Mouse (Mus musculus): ENCODE data around the gene Stub1. TPM values are rescaled to one million over a fixed set of nuclear protein-coding genes. Genes with fewer than 3 reads are reported as not detected.

The Stub1 gene
- polyA plus RNA-seq, 1 experiment from 2014 or later = 308 TPM

- 0% methylated on average over 75 of the region's 77 CpGs for WGBS
- Histone ChIP-seq H3K4me1 (peaks cover 84% of the 10 kb centered on the region), H3K4me3 (peak overlapping the region; percentile 55), H3K9me3 (no peaks in the 10 kb centered on the region), H3K9ac (replicated peaks) (peak overlapping the region; percentile 68), H3K4me2 (replicated peaks) (peak overlapping the region; percentile 87), H3K27me3 (no peaks in the 10 kb centered on the region), H3K36me3 (peaks cover 22% of the 10 kb centered on the region), H3K27ac (replicated peaks) (peak overlapping the region; percentile 93)
- ATAC-seq (replicated peaks) = peak; percentile 90
Measured at GRCm38 (mm10) chr17:25832436-25833290, 541 bp downstream of the Stub1 start.

- Histone ChIP-seq H3K4me2 (replicated peaks) (peak overlapping the region; percentile 87), H3K9ac (replicated peaks) (peak overlapping the region; percentile 68), H3K27ac (replicated peaks) (peak overlapping the region; percentile 93), H3K4me1 (peaks cover 83% of the 10 kb centered on the region), H3K36me3 (peaks cover 27% of the 10 kb centered on the region), H3K9me3 (no peaks in the 10 kb centered on the region), H3K27me3 (no peaks in the 10 kb centered on the region), H3K4me3 (peak overlapping the region; percentile 55)
- 59% methylated on average over 21 of the region's 21 CpGs for WGBS
- no peak for ATAC-seq (replicated peaks)
Measured at GRCm38 (mm10) chr17:25831451-25832281, 1.5 kb downstream of the Stub1 start.

GRCm38 (mm10) chr17:25830806-25831431 lies 2.3 kb downstream of the Stub1 start:
- H3K36me3 ChIP-seq = peaks cover 32% of the 10 kb centered on the region
- peak overlapping the region; percentile 87 for H3K4me2 ChIP-seq (replicated peaks)
- peaks cover 81% of the 10 kb centered on the region for H3K4me1 ChIP-seq

GRCm38 (mm10) chr17:25830200-25830753 lies 2.9 kb downstream of the Stub1 start:
- Histone ChIP-seq H3K4me1 (peaks cover 79% of the 10 kb centered on the region), H3K4me3 (peak overlapping the region; percentile 60), H3K9me3 (no peaks in the 10 kb centered on the region), H3K9ac (replicated peaks) (no peak overlapping the region), H3K4me2 (replicated peaks) (peak overlapping the region; percentile 79), H3K27me3 (no peaks in the 10 kb centered on the region), H3K36me3 (peaks cover 32% of the 10 kb centered on the region), H3K27ac (replicated peaks) (no peak overlapping the region)
- ATAC-seq (replicated peaks) = no peak
- 83% methylated on average over 4 of the region's 4 CpGs for WGBS

More at GRCm38 (mm10) chr17:25830806-25831431, 2.3 kb downstream of the Stub1 start:
- ATAC-seq (replicated peaks) = no peak
- Histone ChIP-seq H3K4me3 (peak overlapping the region; percentile 55), H3K9ac (replicated peaks) (0 out of 2 replicates have a peak overlapping the region, but pooled peaks have one; percentile 68), H3K9me3 (no peaks in the 10 kb centered on the region), H3K27me3 (no peaks in the 10 kb centered on the region), H3K27ac (replicated peaks) (no peak overlapping the region)
- WGBS = 85% methylated on average over 14 of the region's 14 CpGs

- Histone ChIP-seq H3K9me3 (no peaks in the 10 kb centered on the region), H3K27ac (replicated peaks) (peak overlapping the region; percentile 93), H3K36me3 (peaks cover 32% of the 10 kb centered on the region), H3K4me1 (peaks cover 79% of the 10 kb centered on the region), H3K27me3 (no peaks in the 10 kb centered on the region), H3K4me2 (replicated peaks) (peak overlapping the region; percentile 79), H3K9ac (replicated peaks) (peak overlapping the region; percentile 75), H3K4me3 (peak overlapping the region; percentile 60)
- no peak for ATAC-seq (replicated peaks)
- WGBS = 47% methylated on average over 8 of the region's 8 CpGs
Measured at GRCm38 (mm10) chr17:25829558-25830017, 3.6 kb downstream of the Stub1 start.

- no peaks in the 10 kb centered on the region for H3K27me3 ChIP-seq
- H3K4me3 ChIP-seq = peak within 1 kb of the TSS; percentile 60
- peak within 1 kb of the TSS; percentile 75 for H3K9ac ChIP-seq (replicated peaks)
- H3K4me1 ChIP-seq = peaks cover 79% of the 10 kb centered on the region
- peak within 1 kb of the TSS; percentile 79 for H3K4me2 ChIP-seq (replicated peaks)
- ATAC-seq (replicated peaks) = peak; percentile 62
- H3K36me3 ChIP-seq = peaks cover 32% of the 10 kb centered on the region
- H3K9me3 ChIP-seq = no peaks in the 10 kb centered on the region
- WGBS = 2% methylated on average over 32 of the region's 32 CpGs
- peak within 1 kb of the TSS; percentile 93 for H3K27ac ChIP-seq (replicated peaks)
Measured at GRCm38 (mm10) chr17:25828712-25829557, 4.3 kb downstream of the Stub1 start, which contains the start of gene Jmjd8. Gene Jmjd8, plus strand, starts transcription at chr17:25828867.

GRCm38 (mm10) chr17:25828223-25828594 lies 5.0 kb downstream of the Stub1 start:
- 0 out of 2 replicates have a peak overlapping the region, but pooled peaks have one; percentile 75 for H3K9ac ChIP-seq (replicated peaks)
- WGBS = 82% methylated on average over 8 of the region's 8 CpGs
- H3K27me3 ChIP-seq = no peaks in the 10 kb centered on the region
- H3K4me1 ChIP-seq = peaks cover 75% of the 10 kb centered on the region
- H3K27ac ChIP-seq (replicated peaks) = peak overlapping the region; percentile 93
- peak overlapping the region; percentile 79 for H3K4me2 ChIP-seq (replicated peaks)
- H3K9me3 ChIP-seq = no peaks in the 10 kb centered on the region
- H3K4me3 ChIP-seq = peak overlapping the region; percentile 60
- peak; percentile 0; the same call in 1 of the 2 replicates for ATAC-seq (replicated peaks)
- peaks cover 32% of the 10 kb centered on the region for H3K36me3 ChIP-seq

GRCm38 (mm10) chr17:25827546-25828222 lies 5.5 kb downstream of the Stub1 start:
- Histone ChIP-seq H3K4me2 (replicated peaks) (peak overlapping the region; percentile 79; the same call in 1 of the 2 replicates), H3K4me1 (peaks cover 78% of the 10 kb centered on the region), H3K27me3 (no peaks in the 10 kb centered on the region), H3K4me3 (no peak overlapping the region), H3K27ac (replicated peaks) (no peak overlapping the region), H3K36me3 (peaks cover 32% of the 10 kb centered on the region), H3K9me3 (no peaks in the 10 kb centered on the region), H3K9ac (replicated peaks) (no peak overlapping the region)
- no peak for ATAC-seq (replicated peaks)
- WGBS = 94% methylated on average over 22 of the region's 22 CpGs

- WGBS = 94% methylated on average over 13 of the region's 13 CpGs
- ATAC-seq (replicated peaks) = no peak
- Histone ChIP-seq H3K36me3 (peaks cover 32% of the 10 kb centered on the region), H3K27ac (replicated peaks) (no peak overlapping the region), H3K27me3 (no peaks in the 10 kb centered on the region), H3K9me3 (no peaks in the 10 kb centered on the region), H3K4me3 (no peak overlapping the region), H3K9ac (replicated peaks) (no peak overlapping the region), H3K4me2 (replicated peaks) (no peak overlapping the region), H3K4me1 (peaks cover 76% of the 10 kb centered on the region)
Measured at GRCm38 (mm10) chr17:25827011-25827410, 6.2 kb downstream of the Stub1 start.

GRCm38 (mm10) chr17:25825984-25826570 lies 7.1 kb downstream of the Stub1 start:
- WGBS = 96% methylated on average over 27 of the region's 27 CpGs
- Histone ChIP-seq H3K9me3 (no peaks in the 10 kb centered on the region), H3K27me3 (no peaks in the 10 kb centered on the region), H3K4me1 (peaks cover 66% of the 10 kb centered on the region), H3K4me3 (no peak overlapping the region), H3K27ac (replicated peaks) (no peak overlapping the region), H3K9ac (replicated peaks) (no peak overlapping the region), H3K36me3 (peaks cover 25% of the 10 kb centered on the region), H3K4me2 (replicated peaks) (no peak overlapping the region)
- ATAC-seq (replicated peaks) = no peak

All from forebrain, embryonic 15.5 days (tissue).